Mouse (Mus musculus) urinary bladder, postnatal 4 days (tissue): ENCODE measurements at regions not wholly inside any gene's neighbourhood (a gene's known extent, or its start where the extent isn't known, plus 50 kb on each side); places are given as distances from the start of the nearest gene placed in this dataset.
"Not testable (repeated sequence)": the region's sequence is repeated elsewhere in the genome, so short reads cannot be mapped to it uniquely, and the experiment has no call there.

Source experiments
- DNase-seq, 2 experiments: peaks; one replicate each; pipeline ENCODE4 v3.0.0; 2021 to 2022; ENCODE audit warnings: low spot score in 2 of 2

- DNase-seq, result no peak
Measured at GRCm38 (mm10) chr1:80969927-80970326, 106.8 kb upstream of the Nyap2 start.

DNA sequence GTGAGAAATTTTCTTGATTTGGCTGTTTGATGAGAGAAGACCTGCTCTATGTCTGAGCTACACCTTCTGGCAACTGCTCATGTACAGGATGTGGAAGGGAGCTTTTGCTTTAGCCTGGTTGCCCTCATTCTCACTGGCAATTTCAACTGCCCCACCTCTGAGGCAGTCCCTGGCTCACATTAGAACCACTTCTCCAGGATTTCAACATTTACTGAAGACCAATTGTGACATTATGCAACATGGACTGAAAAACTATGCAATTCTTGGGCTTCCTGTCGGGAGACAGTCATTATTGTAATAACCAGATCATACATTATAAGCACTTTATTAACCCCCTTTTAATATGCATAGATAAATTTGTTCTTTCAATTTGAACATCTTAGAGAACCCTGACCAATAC is 107.6 kb upstream of the Nyap2 start:
- DNase-seq, result no peak

GRCm38 (mm10) chr1:80965792-80966191 is 111.0 kb upstream of the Nyap2 start:
- no peak for DNase-seq

GRCm38 (mm10) chr1:80964376-80964775 is 112.4 kb upstream of the Nyap2 start:
- DNase-seq, result no peak

- DNase-seq, result no peak
Measured at GRCm38 (mm10) chr1:80963838-80964237, 112.9 kb upstream of the Nyap2 start.

DNA sequence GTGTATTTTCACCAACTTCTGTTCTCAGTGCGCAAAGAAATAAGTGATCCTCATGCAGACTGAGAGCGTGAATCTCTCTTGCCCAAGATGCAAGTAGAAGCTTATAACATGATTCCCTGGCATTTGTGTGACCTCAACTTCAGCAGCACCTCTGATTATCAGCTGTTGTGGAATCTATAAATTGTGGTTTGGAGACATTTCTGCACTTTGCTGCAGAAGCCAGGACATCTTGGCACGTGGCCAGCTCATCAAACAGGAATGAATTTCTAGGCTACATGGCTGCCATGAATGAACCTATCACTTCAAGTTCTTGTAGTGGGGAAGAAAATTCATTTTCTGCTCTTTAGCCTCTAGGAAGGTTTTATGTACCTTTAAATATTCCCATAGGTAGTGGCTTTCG is 126.3 kb upstream of the Nyap2 start:
- DNase-seq, result peak in 1 of 2 experiments; percentile 59

GRCm38 (mm10) chr1:80946049-80946448 is 130.7 kb upstream of the Nyap2 start:
- DNase-seq, result not testable (repeated sequence)

DNA sequence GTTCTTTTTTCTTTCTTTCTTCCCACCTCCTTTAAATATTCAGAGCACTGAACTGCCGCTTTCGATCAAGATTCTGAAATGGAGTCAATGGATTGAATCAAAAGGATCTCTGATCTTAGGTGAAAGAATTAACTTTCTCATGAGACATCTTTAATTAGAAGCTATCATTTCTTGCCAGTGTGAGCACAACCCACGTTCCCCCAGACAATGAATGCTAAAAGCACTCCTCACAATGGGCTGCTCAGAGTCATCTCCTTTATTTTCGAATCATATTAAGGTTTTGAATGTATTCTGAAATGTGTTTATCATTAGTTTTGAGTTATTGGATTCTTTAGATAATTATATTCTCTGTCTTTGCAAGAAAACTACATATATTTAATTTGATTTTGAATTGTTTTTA is 137.4 kb upstream of the Nyap2 start:
- DNase-seq, result no peak

- no peak for DNase-seq
Measured at GRCm38 (mm10) chr1:80899281-80899680, 141.0 kb upstream of the Dock10 start.

DNA sequence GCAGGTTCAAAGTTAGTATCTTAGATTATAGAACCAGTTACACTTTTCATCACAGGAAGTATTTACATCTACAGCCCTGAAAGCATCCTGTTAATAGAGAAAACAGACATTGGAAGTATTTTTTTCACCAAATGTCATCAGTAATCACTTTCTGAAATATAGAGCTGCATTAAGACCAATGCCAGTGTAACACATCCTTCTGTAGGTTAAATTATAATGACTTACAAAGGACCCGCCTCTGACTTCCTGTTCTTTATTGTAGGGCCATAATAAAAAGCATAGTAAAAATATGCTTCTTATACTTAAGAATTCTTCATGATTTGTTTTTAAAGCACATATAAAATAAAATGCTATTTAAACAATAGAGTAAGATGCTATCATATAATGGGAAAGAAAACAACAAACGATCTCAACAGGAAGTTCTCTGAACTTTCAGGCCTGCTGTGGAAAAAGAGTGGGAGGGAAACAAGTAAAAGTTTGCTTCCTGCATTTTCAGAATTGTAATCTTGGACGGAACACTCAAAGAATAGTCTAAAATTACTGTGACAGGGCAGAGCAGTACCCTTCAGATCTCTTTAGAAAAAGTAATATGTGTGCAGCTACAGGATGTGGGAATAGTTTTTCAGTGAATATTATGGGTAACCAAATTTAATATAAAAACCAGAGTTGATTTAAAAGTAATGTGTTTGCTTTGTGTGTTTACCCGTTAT is 116.0 kb upstream of the Dock10 start:
- DNase-seq, result no peak

- no peak for DNase-seq
Measured at GRCm38 (mm10) chr1:80873596-80873995, 115.3 kb upstream of the Dock10 start.

GRCm38 (mm10) chr1:80868805-80869204 is 110.5 kb upstream of the Dock10 start:
- no peak for DNase-seq

- DNase-seq, result no peak
Measured at GRCm38 (mm10) chr1:80856981-80857380, 98.7 kb upstream of the Dock10 start.

DNA sequence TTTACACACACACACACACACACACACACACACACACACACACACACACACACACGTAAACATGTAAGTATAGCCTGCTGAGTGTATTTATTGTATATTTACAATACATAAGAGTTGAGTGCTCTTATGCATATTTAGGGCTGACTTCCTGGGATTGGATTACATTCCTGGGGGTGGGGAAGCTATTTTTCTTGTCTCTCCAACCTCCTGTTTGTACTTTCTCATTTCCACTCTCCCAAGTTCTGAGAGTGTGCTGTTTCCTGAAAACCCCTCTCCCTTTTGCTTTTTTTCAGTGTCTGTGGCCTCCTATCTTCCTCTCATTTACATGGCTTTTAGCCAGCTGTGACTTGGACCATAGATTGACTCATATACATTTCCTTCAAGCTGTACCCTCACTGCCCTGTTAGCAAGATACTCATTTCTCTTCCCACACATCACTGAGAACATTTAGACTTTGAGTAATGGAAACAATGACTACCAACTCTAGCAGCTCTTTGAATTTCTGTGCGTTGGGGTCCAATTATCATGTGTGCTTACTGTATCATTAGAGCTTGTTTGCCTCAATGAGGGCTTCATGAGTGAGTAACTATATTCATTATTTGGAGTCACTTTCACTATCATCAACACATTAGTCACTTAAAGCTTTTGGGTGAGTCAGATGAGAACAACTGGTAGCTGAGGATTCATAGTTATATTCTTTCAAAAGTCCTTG is 96.8 kb upstream of the Dock10 start:
- no peak for DNase-seq

GRCm38 (mm10) chr1:80854289-80854701 is 96.0 kb upstream of the Dock10 start:
- DNase-seq, result peak in 1 of 2 experiments; percentile 18

DNA sequence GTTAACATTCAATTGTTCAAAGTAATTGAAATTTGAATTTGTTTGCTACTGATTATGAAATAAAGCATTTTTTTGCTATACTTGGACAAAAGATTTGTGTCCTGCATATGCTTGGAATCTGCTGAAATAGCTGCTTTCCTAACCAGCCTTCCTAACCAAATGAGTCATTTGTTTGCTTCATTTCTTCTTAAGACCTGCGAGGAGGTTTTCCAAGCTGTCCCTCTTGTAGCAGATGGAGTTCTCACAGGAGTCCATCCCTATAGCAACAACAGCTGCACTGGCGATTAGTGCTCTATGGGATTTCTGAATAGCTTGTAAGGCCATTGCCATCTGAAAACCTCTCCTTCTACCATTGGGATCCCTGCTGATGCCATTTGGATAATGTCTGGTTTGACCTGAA is 94.4 kb upstream of the Dock10 start:
- DNase-seq, result no peak

- DNase-seq, result no peak
Measured at GRCm38 (mm10) chr1:80830196-80830794, 72.0 kb upstream of the Dock10 start.

DNA sequence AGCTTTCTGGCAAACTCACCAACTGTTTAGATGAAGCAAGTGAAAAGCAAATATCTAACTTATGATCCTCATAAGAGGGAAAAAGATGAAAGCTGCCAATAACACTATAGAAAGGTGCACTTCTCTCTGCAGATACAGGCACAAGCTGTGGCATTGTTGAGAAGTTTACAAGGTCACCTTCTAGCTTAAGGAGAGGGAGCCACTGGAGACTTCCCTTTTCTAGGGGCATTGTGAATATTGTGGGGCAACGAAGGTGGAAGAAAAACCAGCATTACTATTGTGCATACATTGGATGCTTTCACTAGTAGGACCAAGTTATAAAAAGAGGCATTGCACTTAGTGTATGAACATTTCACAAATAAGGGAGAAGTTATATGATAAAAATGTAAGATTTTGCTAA is 68.1 kb upstream of the Dock10 start:
- no peak for DNase-seq

DNA sequence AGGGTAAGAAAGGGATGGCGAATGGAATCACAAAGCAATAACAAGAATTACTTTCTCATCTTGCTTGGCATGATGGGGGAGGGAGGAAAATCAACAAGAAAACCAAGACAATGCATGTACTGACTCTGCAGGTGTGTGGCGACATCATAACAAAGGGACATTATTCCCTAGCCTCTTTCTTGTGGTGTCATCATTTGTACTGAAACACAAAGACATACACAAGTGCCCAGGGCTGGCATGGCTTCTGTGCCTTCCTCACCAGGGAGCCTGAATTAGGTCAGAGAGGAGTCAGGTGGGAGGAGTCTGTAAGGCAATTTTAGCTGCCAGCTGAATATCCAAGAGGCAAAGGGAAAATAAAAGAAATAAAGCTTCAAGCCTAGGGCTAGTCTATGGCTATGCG is 65.6 kb upstream of the Dock10 start:
- DNase-seq, result no peak

- no peak for DNase-seq
Measured at GRCm38 (mm10) chr1:80822185-80822584, 63.9 kb upstream of the Dock10 start.

GRCm38 (mm10) chr1:80812906-80813305 is 54.6 kb upstream of the Dock10 start:
- no peak for DNase-seq
